Mouse (Mus musculus) C2C12 (cell line): ENCODE measurements around the gene Nudt19.

Experiments
- CTCF ChIP-seq: IDR thresholded peaks from one replicate; pipeline ENCODE4 v1.5.1; 2011; ENCODE audit not compliant: control insufficient read depth, insufficient read depth, insufficient read length
- MAX ChIP-seq: IDR thresholded peaks from one replicate; pipeline ENCODE4 v1.6.1; 2011; ENCODE audit warnings: mild to moderate bottlenecking, control low read depth
- USF1 ChIP-seq: IDR thresholded peaks from one replicate; pipeline ENCODE4 v1.6.1; 2011; ENCODE audit warnings: low read depth, mild to moderate bottlenecking, control low read depth, moderate library complexity

GRCm38 (mm10) chr7:35545881-35546280, 10.2 kb downstream of the Nudt19 start:
- TF ChIP-seq CTCF (peak; percentile 61), MAX (no peak), USF1 (no peak)
